9 mouse cellular contexts compared by ENCODE assay signal in the genomic region with DNA sequence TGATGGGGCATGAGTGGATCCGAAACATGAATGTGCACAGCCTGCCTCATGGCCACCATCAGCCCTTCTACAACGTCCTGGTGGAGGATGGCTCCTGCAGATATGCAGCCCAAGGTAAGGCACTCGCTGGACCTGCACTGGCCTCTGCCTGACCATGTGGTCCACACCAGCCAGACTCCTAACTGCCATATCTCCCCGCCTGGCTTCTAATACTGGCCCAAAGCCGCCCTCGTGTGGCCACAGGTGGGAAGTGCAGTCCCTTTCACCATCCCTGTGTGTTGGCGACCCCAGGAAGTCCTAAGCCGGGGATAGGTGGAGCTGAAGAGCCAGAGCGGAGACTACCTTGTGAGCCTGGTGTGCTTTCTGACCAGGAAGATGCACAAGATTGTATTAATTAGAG. TPM values are rescaled to one million over a fixed set of nuclear protein-coding genes. Genes with fewer than 3 reads are reported as not detected.
A peak's percentile ranks its signal among the peaks of the same experiment; 100 is the strongest.
DNase-seq lines count a peak whose midpoint lies in the region; ATAC-seq lines count a peak whose summit lies in the region.
"Had no signal": no experiment of that assay in that cellular context is flagged by ENCODE, and none has a peak within 500 bp of the region (broad histone marks: within the 10 kb centered on the region; RNA-seq: fewer than 3 reads in every experiment).

No protein-coding gene starts in this region.

- ATAC-seq in kidney, embryonic 15.5 days (replicated peaks; ENCODE audit: low FRiP score), result no peak
- peak; percentile 39; the same call in 1 of the 2 replicates for ATAC-seq in forebrain, embryonic 15.5 days (replicated peaks)
- peak; percentile 14; the same call in 1 of the 2 replicates for ATAC-seq in hindbrain, embryonic 15.5 days (ENCODE audit: low FRiP score, low read depth)
- ATAC-seq in midbrain, embryonic 12.5 days (ENCODE audit: low FRiP score, low read depth), result 0 out of 2 replicates have a peak, but pooled peaks have one; percentile 36

- no peak overlapping the region for H3K4me2 ChIP-seq in kidney, embryonic 15.5 days
- no peak overlapping the region for H3K4me2 ChIP-seq in forebrain, embryonic 15.5 days (replicated peaks)
- H3K4me2 ChIP-seq in hindbrain, embryonic 15.5 days, result no peak overlapping the region
- no peak overlapping the region for H3K4me2 ChIP-seq in midbrain, embryonic 12.5 days (replicated peaks)
- H3K4me2 ChIP-seq: lung, embryonic 15.5 days had no signal

- H3K9ac ChIP-seq in kidney, embryonic 15.5 days, result no peak overlapping the region
- no peak overlapping the region for H3K9ac ChIP-seq in forebrain, embryonic 15.5 days (replicated peaks)
- H3K9ac ChIP-seq in hindbrain, embryonic 15.5 days, result no peak overlapping the region
- no peak overlapping the region for H3K9ac ChIP-seq in midbrain, embryonic 12.5 days (replicated peaks)
- H3K9ac ChIP-seq: lung, embryonic 15.5 days had no signal

- H3K27ac ChIP-seq in kidney, embryonic 15.5 days, result no peak overlapping the region
- no peak overlapping the region for H3K27ac ChIP-seq in forebrain, embryonic 15.5 days (replicated peaks)
- no peak overlapping the region for H3K27ac ChIP-seq in hindbrain, embryonic 15.5 days (replicated peaks)
- no peak overlapping the region for H3K27ac ChIP-seq in midbrain, embryonic 12.5 days (replicated peaks)
- H3K27ac ChIP-seq: lung, embryonic 15.5 days had no signal

- no peaks in the 10 kb centered on the region for H3K9me3 ChIP-seq in kidney, embryonic 15.5 days (replicated peaks)
- no peaks in the 10 kb centered on the region for H3K9me3 ChIP-seq in forebrain, embryonic 15.5 days
- H3K9me3 ChIP-seq in hindbrain, embryonic 15.5 days, result no peaks in the 10 kb centered on the region
- H3K9me3 ChIP-seq in midbrain, embryonic 12.5 days, result no peaks in the 10 kb centered on the region
- H3K9me3 ChIP-seq: lung, embryonic 15.5 days had no signal

- peak; percentile 47 for DNase-seq in kidney, adult 11 months
- peak; percentile 71 for DNase-seq in cerebellum, adult 11-12 months
- DNase-seq in left cerebral cortex, postnatal 14 days (ENCODE audit: low spot score in 2 of 2), result peak; percentile 71 to 77
- DNase-seq in spleen, postnatal 4 days (ENCODE audit: low spot score in 2 of 2), result peak; percentile 50 to 84

- intact Hi-C loops in left cerebral cortex, postnatal 14 days (cut with DNase I), result no loop called here

- WGBS in kidney, embryonic 15.5 days, result 33% methylated on average over 9 of the region's 9 CpGs
- 31% methylated on average over 9 of the region's 9 CpGs for WGBS in forebrain, embryonic 15.5 days
- WGBS in hindbrain, embryonic 15.5 days, result 35% methylated on average over 9 of the region's 9 CpGs
- 32% methylated on average over 9 of the region's 9 CpGs for WGBS in midbrain, embryonic 12.5 days

- no peaks in the 10 kb centered on the region for H3K4me1 ChIP-seq in kidney, embryonic 15.5 days
- H3K4me1 ChIP-seq in forebrain, embryonic 15.5 days, result 0 out of 2 replicates have a peak, but pooled peaks cover 3% of the 10 kb centered on the region
- no peaks in the 10 kb centered on the region for H3K4me1 ChIP-seq in hindbrain, embryonic 15.5 days (replicated peaks)
- no peaks in the 10 kb centered on the region for H3K4me1 ChIP-seq in midbrain, embryonic 12.5 days
- H3K4me1 ChIP-seq: lung, embryonic 15.5 days had no signal

- no peaks in the 10 kb centered on the region for H3K27me3 ChIP-seq in kidney, embryonic 15.5 days
- H3K27me3 ChIP-seq in forebrain, embryonic 15.5 days, result no peaks in the 10 kb centered on the region
- no peaks in the 10 kb centered on the region for H3K27me3 ChIP-seq in hindbrain, embryonic 15.5 days
- H3K27me3 ChIP-seq in midbrain, embryonic 12.5 days, result no peaks in the 10 kb centered on the region
- H3K27me3 ChIP-seq: lung, embryonic 15.5 days had no signal

- no peak overlapping the region for H3K4me3 ChIP-seq in kidney, embryonic 15.5 days (replicated peaks)
- H3K4me3 ChIP-seq in forebrain, embryonic 15.5 days, result no peak overlapping the region
- H3K4me3 ChIP-seq in hindbrain, embryonic 15.5 days, result no peak overlapping the region
- H3K4me3 ChIP-seq in midbrain, embryonic 12.5 days, result no peak overlapping the region
- H3K4me3 ChIP-seq: lung, embryonic 15.5 days had no signal

- peaks cover 98% of the 10 kb centered on the region for H3K36me3 ChIP-seq in kidney, embryonic 15.5 days
- peaks cover 92% of the 10 kb centered on the region for H3K36me3 ChIP-seq in forebrain, embryonic 15.5 days
- H3K36me3 ChIP-seq in hindbrain, embryonic 15.5 days, result peaks cover 67% of the 10 kb centered on the region
- H3K36me3 ChIP-seq in midbrain, embryonic 12.5 days, result peaks cover 96% of the 10 kb centered on the region

RNA-seq across cellular contexts. Expression of a gene that starts 25.5 kb away (rescaled TPM):
- 17.1 and 18.6 TPM in 2 replicates for polyA plus RNA-seq in kidney, embryonic 15.5 days (2015; fragmentation: Nextera tagmentation; extraction: Ambion mirVana)
- 9.9 and 10.6 TPM in 2 replicates for polyA plus RNA-seq in forebrain, embryonic 15.5 days (2015; fragmentation: Nextera tagmentation; extraction: Ambion mirVana)
- 2.9 and 3.5 TPM in 2 replicates for polyA plus RNA-seq in hindbrain, embryonic 15.5 days (2015; fragmentation: Nextera tagmentation; extraction: Ambion mirVana)
- 10 to 100 TPM; 58.0 to 60.3 TPM for total RNA-seq in left cerebral cortex, postnatal 14 days (2021)
- polyA plus RNA-seq in midbrain, embryonic 12.5 days (2016; fragmentation: Nextera tagmentation; extraction: Ambion mirVana), result 1.5 and 1.8 TPM in 2 replicates

RNA-seq across cellular contexts. Expression of a gene that starts 25.5 kb away (rescaled TPM):
- 75.7 and 78.9 TPM in 2 replicates for polyA plus RNA-seq in kidney, embryonic 15.5 days (2015; fragmentation: Nextera tagmentation; extraction: Ambion mirVana)
- 183 and 193 TPM in 2 replicates for polyA plus RNA-seq in forebrain, embryonic 15.5 days (2015; fragmentation: Nextera tagmentation; extraction: Ambion mirVana)
- polyA plus RNA-seq in hindbrain, embryonic 15.5 days (2015; fragmentation: Nextera tagmentation; extraction: Ambion mirVana), result 148 and 159 TPM in 2 replicates
- total RNA-seq in left cerebral cortex, postnatal 14 days (2021), result 100 to 1,000 TPM; 113 to 118 TPM
- 146 and 153 TPM in 2 replicates for polyA plus RNA-seq in midbrain, embryonic 12.5 days (2016; fragmentation: Nextera tagmentation; extraction: Ambion mirVana)
